11 mouse cellular contexts compared by ENCODE assay signal in genomic region chr5:107015046-107015421, GRCm38 (mm10). TPM values are rescaled to one million over a fixed set of nuclear protein-coding genes. Genes with fewer than 3 reads are reported as not detected.
DNase-seq lines count a peak whose midpoint lies in the region; ATAC-seq and TF ChIP-seq lines count a peak whose summit lies in the region.
"Had no signal": no experiment of that assay in that cellular context is flagged by ENCODE, and none has a peak within 500 bp of the region (broad histone marks: within the 10 kb centered on the region; RNA-seq: fewer than 3 reads in every experiment).

No protein-coding gene starts in this region.

- no peaks in the 10 kb centered on the region for H3K36me3 ChIP-seq in hindbrain, embryonic 10.5 days
- no peaks in the 10 kb centered on the region for H3K36me3 ChIP-seq in hindbrain, embryonic 13.5 days
- H3K36me3 ChIP-seq in intestine, embryonic 14.5 days (ENCODE audit: control insufficient read depth, insufficient read depth, low read length) = no peaks in the 10 kb centered on the region
- H3K36me3 ChIP-seq in liver, postnatal 0 days (replicated peaks; ENCODE audit: insufficient read depth, low read length) = no peaks in the 10 kb centered on the region
- H3K36me3 ChIP-seq: forebrain, embryonic 12.5 days had no signal

- no peak for ATAC-seq in hindbrain, embryonic 13.5 days (ENCODE audit: low FRiP score)
- no peak for ATAC-seq in intestine, embryonic 14.5 days (replicated peaks; ENCODE audit: low FRiP score, low TSS enrichment, low read depth)
- ATAC-seq in liver, postnatal 0 days = no peak

- no peaks in the 10 kb centered on the region for H3K27me3 ChIP-seq in hindbrain, embryonic 10.5 days (ENCODE audit: insufficient read depth, poor library complexity, severe bottlenecking)
- H3K27me3 ChIP-seq in hindbrain, embryonic 13.5 days = 0 out of 2 replicates have a peak, but pooled peaks cover 5% of the 10 kb centered on the region
- no peaks in the 10 kb centered on the region for H3K27me3 ChIP-seq in intestine, embryonic 14.5 days (replicated peaks; ENCODE audit: control insufficient read depth, insufficient read depth, low read length)
- H3K27me3 ChIP-seq in liver, postnatal 0 days (ENCODE audit: insufficient read depth, low read length) = no peaks in the 10 kb centered on the region

- H3K4me3 ChIP-seq in hindbrain, embryonic 10.5 days = no peak overlapping the region
- H3K4me3 ChIP-seq in hindbrain, embryonic 13.5 days = no peak overlapping the region
- H3K4me3 ChIP-seq in brown adipose tissue, adult 24 weeks (ENCODE audit: insufficient read depth, low read depth, low read length) = no peak overlapping the region
- no peak overlapping the region for H3K4me3 ChIP-seq in intestine, embryonic 14.5 days (ENCODE audit: low read depth, low read length)
- H3K4me3 ChIP-seq in liver, postnatal 0 days (ENCODE audit: low read depth, low read length) = no peak overlapping the region
- H3K4me3 ChIP-seq: forebrain, embryonic 12.5 days had no signal

- H3K4me2 ChIP-seq in hindbrain, embryonic 13.5 days = no peak overlapping the region
- no peak overlapping the region for H3K4me2 ChIP-seq in intestine, embryonic 14.5 days (ENCODE audit: low read length)
- H3K4me2 ChIP-seq in liver, postnatal 0 days (ENCODE audit: low read depth, low read length) = peak overlapping the region; percentile 29
- H3K4me2 ChIP-seq: forebrain, embryonic 12.5 days had no signal

- TF ChIP-seq CTCF in liver, postnatal 0 days (IDR thresholded peaks at IDR 0.05; ENCODE audit: low read depth) = no peak

- DNase-seq in hindbrain, embryonic 10.5 days (ENCODE audit: low spot score) = no peak
- no peak for DNase-seq in intestine, embryonic 14.5 days (ENCODE audit: low spot score)
- DNase-seq in liver, postnatal 0 days = no peak
- no peak for DNase-seq in layer of hippocampus, adult 9-11 months
- no peak for DNase-seq in right cerebral cortex, adult 18-20 months
- DNase-seq: gastrocnemius, postnatal 25 days; layer of hippocampus, postnatal 36 days had no signal

- 73% methylated on average over 2 of the region's 2 CpGs for WGBS in hindbrain, embryonic 10.5 days
- WGBS in hindbrain, embryonic 13.5 days = 87% methylated on average over 2 of the region's 2 CpGs
- WGBS in intestine, embryonic 14.5 days = 45% methylated on average over 2 of the region's 2 CpGs
- 17% methylated on average over 2 of the region's 2 CpGs for WGBS in liver, postnatal 0 days (ENCODE audit: insufficient replicate concordance)

- peaks cover 40% of the 10 kb centered on the region for H3K4me1 ChIP-seq in hindbrain, embryonic 10.5 days (replicated peaks)
- H3K4me1 ChIP-seq in hindbrain, embryonic 13.5 days (replicated peaks) = peaks cover 15% of the 10 kb centered on the region
- peaks cover 12% of the 10 kb centered on the region for H3K4me1 ChIP-seq in brown adipose tissue, adult 24 weeks (ENCODE audit: control insufficient read depth, insufficient read depth, insufficient read length, low read length)
- peaks cover 45% of the 10 kb centered on the region for H3K4me1 ChIP-seq in intestine, embryonic 14.5 days (replicated peaks; ENCODE audit: control insufficient read depth, insufficient read depth, low read length)
- peaks cover 12% of the 10 kb centered on the region for H3K4me1 ChIP-seq in liver, postnatal 0 days (ENCODE audit: insufficient read depth)

- no peaks in the 10 kb centered on the region for H3K9me3 ChIP-seq in hindbrain, embryonic 10.5 days
- no peaks in the 10 kb centered on the region for H3K9me3 ChIP-seq in hindbrain, embryonic 13.5 days
- no peaks in the 10 kb centered on the region for H3K9me3 ChIP-seq in intestine, embryonic 14.5 days (ENCODE audit: control insufficient read depth, low read length)
- H3K9me3 ChIP-seq in liver, postnatal 0 days (ENCODE audit: low read length) = no peaks in the 10 kb centered on the region
- H3K9me3 ChIP-seq: forebrain, embryonic 12.5 days had no signal

- no peak overlapping the region for H3K9ac ChIP-seq in hindbrain, embryonic 13.5 days
- 0 out of 2 replicates have a peak overlapping the region, but pooled peaks have one; percentile 7 for H3K9ac ChIP-seq in intestine, embryonic 14.5 days (ENCODE audit: low read length)
- no peak overlapping the region for H3K9ac ChIP-seq in liver, postnatal 0 days (replicated peaks)
- H3K9ac ChIP-seq: forebrain, embryonic 12.5 days had no signal

- H3K27ac ChIP-seq in hindbrain, embryonic 10.5 days = peak overlapping the region; percentile 67
- H3K27ac ChIP-seq in hindbrain, embryonic 13.5 days = no peak overlapping the region
- H3K27ac ChIP-seq in brown adipose tissue, adult 24 weeks (replicated peaks; ENCODE audit: low read depth, low read length) = peak overlapping the region; percentile 28; the same call in 1 of the 2 replicates
- peak overlapping the region; percentile 57 for H3K27ac ChIP-seq in intestine, embryonic 14.5 days (ENCODE audit: low read depth)
- no peak overlapping the region for H3K27ac ChIP-seq in liver, postnatal 0 days (ENCODE audit: low read depth)
- H3K27ac ChIP-seq: forebrain, embryonic 12.5 days; macrophage had no signal

- no peak for TF ChIP-seq EP300 in liver, postnatal 0 days (IDR thresholded peaks at IDR 0.05; ENCODE audit: low read depth)

RNA-seq across cellular contexts. Expression of gene Cdc7, which starts 50.9 kb away (rescaled TPM):
- polyA plus RNA-seq in hindbrain, embryonic 10.5 days (2016; fragmentation: Nextera tagmentation; extraction: Ambion mirVana) = 40.2 and 62.9 TPM in 2 replicates
- polyA plus RNA-seq in hindbrain, embryonic 13.5 days (2015; fragmentation: Nextera tagmentation; extraction: Ambion mirVana) = 40.6 and 41.1 TPM in 2 replicates
- 1.4 and 1.6 TPM in 2 replicates for polyA plus RNA-seq in brown adipose tissue, adult 24 weeks (2012; ENCODE audit: insufficient read depth, insufficient read length, missing spikeins)
- 49.8 and 59.8 TPM in 2 replicates for polyA plus RNA-seq in intestine, embryonic 14.5 days (2014; fragmentation: Nextera tagmentation; extraction: Ambion mirVana)
- 4.9 and 6.2 TPM in 2 replicates for polyA plus RNA-seq in liver, postnatal 0 days (2015; fragmentation: Nextera tagmentation; extraction: Ambion mirVana)

Comparison
In these comparisons a context has a peak if more than half of its experiments do, and no peak if none do; other contexts are left out.
1. H3K27ac ChIP-seq: peak in hindbrain, embryonic 10.5 days (single experiment), brown adipose tissue, adult 24 weeks (single experiment) and intestine, embryonic 14.5 days (single experiment); none in hindbrain, embryonic 13.5 days (single experiment) and liver, postnatal 0 days (single experiment).